Mouse (Mus musculus): ENCODE results near the gene Arfgap3. TPM values are rescaled to one million over a fixed set of nuclear protein-coding genes. Genes with fewer than 3 reads are reported as not detected.

Gene Arfgap3
- polyA plus RNA-seq, 1 experiment from 2014 or later = 38.4 TPM

DNA sequence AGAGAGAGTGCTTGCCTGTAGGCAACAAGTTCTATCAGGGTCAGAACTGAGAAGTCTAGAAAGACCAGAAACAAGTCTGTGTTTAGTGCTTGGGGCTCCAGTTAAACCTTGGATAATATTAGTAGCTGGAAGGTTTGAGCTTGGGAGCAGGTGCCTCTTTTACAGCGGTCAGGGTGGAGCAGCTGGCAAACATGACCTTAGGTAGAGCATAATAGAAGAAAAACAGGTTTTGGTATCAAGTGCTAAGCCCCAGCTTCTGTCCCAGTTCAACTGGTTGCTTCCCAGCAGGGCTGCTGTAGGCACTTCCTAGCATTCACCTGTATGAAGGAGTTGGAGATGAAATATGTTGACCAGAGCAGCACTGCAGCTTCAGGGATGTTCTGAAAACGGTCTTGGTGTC, 812 bp upstream of the Arfgap3 start:
- Histone ChIP-seq H3K4me3 (replicated peaks; ENCODE audit: low read length) (no peak overlapping the region), H3K9ac (no peak overlapping the region), H3K9me3 (ENCODE audit: control insufficient read depth, low read length) (no peaks in the 10 kb centered on the region), H3K27ac (no peak overlapping the region), H3K27me3 (ENCODE audit: control insufficient read depth, insufficient read depth, low read length) (no peaks in the 10 kb centered on the region), H3K4me1 (replicated peaks; ENCODE audit: control insufficient read depth, insufficient read depth, low read length) (peaks cover 15% of the 10 kb centered on the region), H3K4me2 (replicated peaks) (peak overlapping the region; percentile 97; the same call in 1 of the 2 replicates), H3K36me3 (replicated peaks; ENCODE audit: control insufficient read depth, insufficient read depth) (no peaks in the 10 kb centered on the region)
- WGBS = 55% methylated on average over 2 of the region's 2 CpGs
- ATAC-seq (ENCODE audit: low FRiP score) = no peak
- DNase-seq (ENCODE audit: low spot score) = no peak

DNA sequence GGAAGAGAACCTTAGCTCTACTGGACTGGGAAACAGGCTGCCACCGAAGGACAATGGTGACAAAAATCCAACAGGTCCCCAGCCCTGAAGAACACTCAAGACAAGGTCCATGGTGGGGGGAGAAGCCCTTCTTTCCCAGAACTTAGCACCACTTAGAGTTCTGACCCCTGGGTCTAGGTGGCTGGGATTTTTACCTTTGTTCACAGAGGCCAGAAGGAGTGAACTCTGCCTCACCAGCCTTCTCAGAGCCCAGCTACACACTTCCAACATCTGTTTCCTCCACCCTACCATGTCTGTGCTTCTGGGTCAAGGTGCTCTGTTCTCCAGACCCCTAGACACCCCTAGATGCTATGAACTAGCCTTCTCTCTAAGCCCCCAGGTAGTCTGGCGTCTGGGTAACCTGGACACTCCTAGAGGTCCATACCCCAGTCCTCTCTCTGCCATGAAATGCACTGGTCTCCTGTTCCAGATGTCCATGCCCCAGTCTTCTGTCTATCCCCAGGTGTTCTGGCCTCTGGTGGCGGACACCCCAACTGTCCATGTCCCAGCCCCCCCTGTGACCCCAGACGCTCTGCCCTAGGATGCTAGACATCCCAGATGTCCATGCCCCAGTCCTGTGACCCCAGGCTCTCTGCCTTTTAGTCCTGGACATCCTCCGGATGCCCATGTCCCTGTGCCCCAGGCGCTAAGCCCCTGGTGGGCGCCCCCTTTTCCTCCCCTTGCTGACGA, 658 bp downstream of the Arfgap3 start:
- ATAC-seq (ENCODE audit: low FRiP score) = 0 out of 2 replicates have a peak, but pooled peaks have one; percentile 10
- H3K4me2 ChIP-seq (replicated peaks) = peak overlapping the region; percentile 97
- H3K4me1 ChIP-seq (replicated peaks; ENCODE audit: control insufficient read depth, insufficient read depth, low read length) = peaks cover 15% of the 10 kb centered on the region
- DNase-seq (ENCODE audit: low spot score) = no peak
- peak overlapping the region; percentile 73; the same call in 1 of the 2 replicates for H3K27ac ChIP-seq
- H3K9me3 ChIP-seq (ENCODE audit: control insufficient read depth, low read length) = no peaks in the 10 kb centered on the region
- peak overlapping the region; percentile 83 for H3K4me3 ChIP-seq (replicated peaks; ENCODE audit: low read length)
- H3K27me3 ChIP-seq (ENCODE audit: control insufficient read depth, insufficient read depth, low read length) = no peaks in the 10 kb centered on the region
- H3K36me3 ChIP-seq (replicated peaks; ENCODE audit: control insufficient read depth, insufficient read depth) = no peaks in the 10 kb centered on the region
- peak overlapping the region; percentile 93 for H3K9ac ChIP-seq
- WGBS = 17% methylated on average over 8 of the region's 8 CpGs

DNA sequence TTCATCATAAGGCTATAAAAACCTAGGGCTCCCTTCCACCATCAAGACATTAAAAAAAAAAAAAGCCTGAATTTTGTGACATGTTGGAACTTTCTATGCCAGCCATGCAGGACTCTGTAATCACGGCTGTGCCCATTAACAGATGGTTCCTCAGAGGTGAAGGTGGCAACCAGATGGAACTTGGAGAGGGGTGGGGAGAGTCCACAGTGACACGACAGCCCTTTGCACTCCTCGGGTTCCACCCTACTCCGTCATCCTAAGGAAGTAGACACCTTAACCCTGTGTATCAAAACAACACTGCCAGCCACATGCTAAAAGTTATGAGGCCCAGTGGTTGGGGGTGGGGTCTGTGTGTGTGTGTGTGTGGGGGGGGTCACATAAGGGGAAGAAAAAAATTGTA, 1.3 kb downstream of the Arfgap3 start:
- no peaks in the 10 kb centered on the region for H3K27me3 ChIP-seq (ENCODE audit: control insufficient read depth, insufficient read depth, low read length)
- DNase-seq (ENCODE audit: low spot score) (no peak), ATAC-seq (ENCODE audit: low FRiP score) (no peak)
- peaks cover 15% of the 10 kb centered on the region for H3K4me1 ChIP-seq (replicated peaks; ENCODE audit: control insufficient read depth, insufficient read depth, low read length)
- no peaks in the 10 kb centered on the region for H3K9me3 ChIP-seq (ENCODE audit: control insufficient read depth, low read length)
- H3K4me3 ChIP-seq (replicated peaks; ENCODE audit: low read length) = peak overlapping the region; percentile 83
- H3K27ac ChIP-seq = no peak overlapping the region
- no peaks in the 10 kb centered on the region for H3K36me3 ChIP-seq (replicated peaks; ENCODE audit: control insufficient read depth, insufficient read depth)
- H3K4me2 ChIP-seq (replicated peaks) = peak overlapping the region; percentile 97
- 72% methylated on average over 4 of the region's 4 CpGs for WGBS
- H3K9ac ChIP-seq = 0 out of 2 replicates have a peak overlapping the region, but pooled peaks have one; percentile 93

DNA sequence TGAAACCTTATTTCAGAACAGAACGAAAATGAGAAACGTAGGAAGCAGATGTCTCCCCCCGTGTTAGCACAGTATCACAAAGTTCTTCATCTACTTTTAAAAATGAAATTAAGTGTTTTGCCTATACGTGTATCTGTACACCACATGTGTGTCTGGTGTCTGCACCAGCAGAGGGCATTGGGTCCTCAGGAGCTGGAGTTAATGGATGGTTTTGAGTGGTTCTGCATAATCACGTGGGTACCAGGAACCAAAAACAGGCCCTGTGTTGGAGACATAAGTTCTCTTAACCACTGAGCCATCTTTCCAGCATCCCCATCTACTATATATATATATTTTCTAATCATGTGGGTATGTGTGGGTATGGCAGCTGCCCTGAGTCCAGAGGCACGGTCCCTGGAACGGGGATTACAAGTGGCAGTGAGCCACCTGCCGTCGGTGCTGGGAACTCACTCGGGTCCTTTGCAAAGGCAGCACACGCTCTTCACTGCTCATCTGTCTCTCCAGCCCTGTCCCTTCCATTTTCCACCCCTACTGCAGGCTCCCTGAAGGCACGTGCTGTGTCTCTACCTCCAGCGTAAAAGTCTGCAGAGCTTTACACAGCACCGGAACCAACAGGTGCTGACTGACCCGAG, 4.0 kb downstream of the Arfgap3 start:
- ATAC-seq (ENCODE audit: low FRiP score) = no peak
- no peak overlapping the region for H3K4me2 ChIP-seq (replicated peaks)
- peaks cover 15% of the 10 kb centered on the region for H3K4me1 ChIP-seq (replicated peaks; ENCODE audit: control insufficient read depth, insufficient read depth, low read length)
- H3K4me3 ChIP-seq (replicated peaks; ENCODE audit: low read length) = no peak overlapping the region
- DNase-seq (ENCODE audit: low spot score) = no peak
- H3K9ac ChIP-seq = no peak overlapping the region
- H3K9me3 ChIP-seq (ENCODE audit: control insufficient read depth, low read length) = no peaks in the 10 kb centered on the region
- 93% methylated on average over 15 of the region's 15 CpGs for WGBS
- H3K27ac ChIP-seq = no peak overlapping the region
- peaks cover 18% of the 10 kb centered on the region; the same call in 1 of the 2 replicates for H3K36me3 ChIP-seq (replicated peaks; ENCODE audit: control insufficient read depth, insufficient read depth)
- no peaks in the 10 kb centered on the region for H3K27me3 ChIP-seq (ENCODE audit: control insufficient read depth, insufficient read depth, low read length)

DNA sequence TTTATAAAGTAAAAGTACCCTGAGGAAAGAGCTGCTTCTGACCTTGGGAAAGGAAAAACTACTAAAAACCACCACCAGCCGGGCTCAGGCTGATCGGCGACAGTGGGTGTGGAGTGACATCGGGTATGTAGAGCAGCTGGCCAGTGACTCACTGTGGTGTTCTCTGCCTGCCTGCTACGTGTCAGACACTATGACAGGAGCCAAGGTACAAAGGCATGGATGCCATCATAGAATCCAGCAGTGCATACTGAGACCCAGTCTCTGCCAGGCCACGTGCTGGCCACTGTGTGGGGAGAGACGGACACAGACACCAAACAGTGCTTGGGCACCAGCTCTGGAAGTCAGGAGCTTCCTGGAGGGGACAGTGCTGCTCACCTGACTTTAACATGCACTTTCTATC, 5.1 kb downstream of the Arfgap3 start:
- H3K27me3 ChIP-seq (ENCODE audit: control insufficient read depth, insufficient read depth, low read length) = no peaks in the 10 kb centered on the region
- no peak overlapping the region for H3K27ac ChIP-seq
- no peak for ATAC-seq (ENCODE audit: low FRiP score)
- peaks cover 27% of the 10 kb centered on the region; the same call in 1 of the 2 replicates for H3K36me3 ChIP-seq (replicated peaks; ENCODE audit: control insufficient read depth, insufficient read depth)
- WGBS = 73% methylated on average over 7 of the region's 7 CpGs
- no peak overlapping the region for H3K4me3 ChIP-seq (replicated peaks; ENCODE audit: low read length)
- DNase-seq (ENCODE audit: low spot score) = no peak
- H3K4me2 ChIP-seq (replicated peaks) = no peak overlapping the region
- no peaks in the 10 kb centered on the region for H3K9me3 ChIP-seq (ENCODE audit: control insufficient read depth, low read length)
- H3K9ac ChIP-seq = no peak overlapping the region
- peaks cover 15% of the 10 kb centered on the region for H3K4me1 ChIP-seq (replicated peaks; ENCODE audit: control insufficient read depth, insufficient read depth, low read length)

DNA sequence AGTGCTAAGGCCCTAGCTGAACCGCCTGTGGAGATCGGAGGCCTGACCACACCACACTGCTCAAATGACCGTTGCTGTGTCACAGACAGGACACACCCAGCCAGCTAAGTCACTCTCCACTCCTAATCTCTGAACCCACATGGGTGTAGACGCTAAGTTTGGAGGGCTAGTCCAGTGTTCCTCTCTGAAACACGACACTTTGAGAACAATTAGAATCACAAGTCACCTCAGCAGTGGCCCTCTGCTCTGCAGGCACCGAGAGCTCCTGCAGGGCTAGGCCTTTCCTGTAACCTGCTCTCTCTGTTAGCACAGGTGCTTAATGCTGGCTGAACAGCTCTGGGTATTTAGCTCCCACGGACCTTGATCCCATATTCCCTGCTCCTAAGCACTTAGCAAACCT, 5.9 kb downstream of the Arfgap3 start:
- DNase-seq (ENCODE audit: low spot score) (no peak), ATAC-seq (ENCODE audit: low FRiP score) (no peak)
- H3K9me3 ChIP-seq (ENCODE audit: control insufficient read depth, low read length) = no peaks in the 10 kb centered on the region
- H3K9ac ChIP-seq = no peak overlapping the region
- no peaks in the 10 kb centered on the region for H3K27me3 ChIP-seq (ENCODE audit: control insufficient read depth, insufficient read depth, low read length)
- no peak overlapping the region for H3K27ac ChIP-seq
- H3K36me3 ChIP-seq (replicated peaks; ENCODE audit: control insufficient read depth, insufficient read depth) = peaks cover 27% of the 10 kb centered on the region; the same call in 1 of the 2 replicates
- no peak overlapping the region for H3K4me2 ChIP-seq (replicated peaks)
- WGBS = 43% methylated on average over 7 of the region's 7 CpGs
- H3K4me3 ChIP-seq (replicated peaks; ENCODE audit: low read length) = no peak overlapping the region
- peaks cover 10% of the 10 kb centered on the region for H3K4me1 ChIP-seq (replicated peaks; ENCODE audit: control insufficient read depth, insufficient read depth, low read length)

DNA sequence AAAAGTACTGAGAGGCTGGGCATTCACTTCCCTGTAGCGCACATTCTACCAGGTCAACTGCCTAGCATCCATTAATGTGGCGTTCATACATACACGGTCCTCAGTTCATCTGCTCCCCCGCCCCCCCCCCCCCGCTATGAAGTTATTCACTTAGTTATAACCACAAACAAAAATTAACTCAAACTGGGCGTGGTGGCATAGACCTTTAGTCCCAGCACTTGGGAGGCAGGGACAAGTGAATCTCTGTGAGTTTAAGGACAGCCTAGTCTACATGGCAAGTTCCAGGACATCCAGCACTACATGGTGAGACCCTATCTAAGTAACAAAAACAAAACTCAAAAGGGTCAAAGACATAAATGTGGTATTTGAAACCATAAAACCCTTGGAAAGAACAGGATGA, 11.1 kb downstream of the Arfgap3 start:
- no peaks in the 10 kb centered on the region for H3K9me3 ChIP-seq (ENCODE audit: control insufficient read depth, low read length)
- peaks cover 72% of the 10 kb centered on the region for H3K36me3 ChIP-seq (replicated peaks; ENCODE audit: control insufficient read depth, insufficient read depth)
- DNase-seq (ENCODE audit: low spot score) (no peak), ATAC-seq (ENCODE audit: low FRiP score) (no peak)
- 84% methylated on average over 6 of the region's 6 CpGs for WGBS
- no peak overlapping the region for H3K4me3 ChIP-seq (replicated peaks; ENCODE audit: low read length)
- no peak overlapping the region for H3K9ac ChIP-seq
- no peak overlapping the region for H3K4me2 ChIP-seq (replicated peaks)
- no peaks in the 10 kb centered on the region for H3K27me3 ChIP-seq (ENCODE audit: control insufficient read depth, insufficient read depth, low read length)
- H3K27ac ChIP-seq = no peak overlapping the region
- no peaks in the 10 kb centered on the region for H3K4me1 ChIP-seq (replicated peaks; ENCODE audit: control insufficient read depth, insufficient read depth, low read length)

DNA sequence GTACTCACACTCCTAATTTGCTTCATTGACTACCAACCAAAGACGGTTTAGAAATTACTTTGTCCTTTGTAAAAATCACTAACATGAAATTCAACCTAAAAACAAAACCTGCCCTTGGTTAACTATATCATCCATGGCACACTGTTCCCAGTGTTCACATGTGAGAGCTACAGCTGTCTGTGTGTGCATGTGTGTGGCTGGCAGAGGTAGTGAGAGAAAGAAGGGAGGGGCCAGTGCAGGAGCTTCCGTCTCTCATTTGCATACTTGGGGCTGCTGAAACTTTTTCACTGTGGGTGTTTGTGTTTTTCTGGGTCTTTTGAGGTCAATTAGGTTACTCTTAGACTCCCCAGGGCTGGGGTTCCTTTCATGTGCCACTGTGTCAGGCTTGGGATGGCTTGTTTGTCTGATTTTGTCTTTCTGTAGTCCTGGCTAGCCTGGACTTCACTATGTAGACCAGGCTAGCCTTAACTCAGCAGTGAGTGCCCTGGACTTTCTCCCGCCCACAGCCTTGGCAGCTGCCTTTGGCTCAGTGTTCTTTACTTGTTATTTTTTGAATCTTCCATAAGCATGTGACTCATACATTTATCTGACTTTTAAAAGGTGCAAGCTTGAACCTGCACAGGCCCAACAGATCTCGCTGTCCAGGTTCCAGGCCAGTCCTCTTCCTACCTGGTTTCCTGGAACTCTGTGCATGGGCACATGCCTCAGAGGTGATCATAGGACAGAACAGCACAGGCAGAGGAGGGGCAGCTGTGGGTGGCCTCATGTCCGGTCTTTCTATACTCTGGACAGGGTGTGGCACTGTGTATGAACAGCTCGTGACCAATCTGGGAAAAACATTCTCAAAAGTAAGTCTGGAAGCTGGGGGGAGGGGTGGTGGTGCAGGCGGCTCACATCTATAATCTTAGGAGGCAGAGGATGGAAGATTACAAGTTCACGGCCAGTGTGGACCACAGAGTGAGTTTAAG, 11.9 kb downstream of the Arfgap3 start:
- Histone ChIP-seq H3K27ac (no peak overlapping the region), H3K9me3 (ENCODE audit: control insufficient read depth, low read length) (no peaks in the 10 kb centered on the region), H3K4me2 (replicated peaks) (no peak overlapping the region), H3K9ac (no peak overlapping the region), H3K4me1 (replicated peaks; ENCODE audit: control insufficient read depth, insufficient read depth, low read length) (no peaks in the 10 kb centered on the region), H3K36me3 (replicated peaks; ENCODE audit: control insufficient read depth, insufficient read depth) (peaks cover 79% of the 10 kb centered on the region), H3K27me3 (ENCODE audit: control insufficient read depth, insufficient read depth, low read length) (no peaks in the 10 kb centered on the region), H3K4me3 (replicated peaks; ENCODE audit: low read length) (no peak overlapping the region)
- DNase-seq (ENCODE audit: low spot score) (no peak), ATAC-seq (ENCODE audit: low FRiP score) (no peak)
- 88% methylated on average over 8 of the region's 8 CpGs for whole genome bisulfite sequencing

DNA sequence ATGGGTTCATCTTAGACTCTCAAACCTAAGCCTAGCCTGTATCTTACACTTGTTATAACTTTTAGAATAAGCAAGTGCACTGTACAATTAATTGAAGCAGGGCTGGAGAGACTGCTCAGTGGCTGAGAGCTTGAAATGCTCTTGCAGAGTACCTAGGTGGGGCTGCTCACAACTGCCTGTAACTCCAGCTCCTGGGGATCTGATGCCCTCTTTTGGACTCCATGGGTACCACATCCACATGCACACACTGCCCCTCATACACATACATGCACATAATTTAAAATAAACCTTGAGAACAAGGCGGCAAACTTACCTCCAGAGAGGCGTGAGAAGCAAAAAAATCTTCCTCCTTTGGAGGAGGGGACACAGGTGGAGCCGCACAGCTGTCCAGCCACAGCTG, 17.7 kb downstream of the Arfgap3 start:
- H3K36me3 ChIP-seq (replicated peaks; ENCODE audit: control insufficient read depth, insufficient read depth) = peaks cover 95% of the 10 kb centered on the region
- no peak overlapping the region for H3K9ac ChIP-seq
- H3K27me3 ChIP-seq (ENCODE audit: control insufficient read depth, insufficient read depth, low read length) = no peaks in the 10 kb centered on the region
- H3K27ac ChIP-seq = no peak overlapping the region
- 72% methylated on average over 3 of the region's 3 CpGs for WGBS
- H3K4me1 ChIP-seq (replicated peaks; ENCODE audit: control insufficient read depth, insufficient read depth, low read length) = no peaks in the 10 kb centered on the region
- no peaks in the 10 kb centered on the region for H3K9me3 ChIP-seq (ENCODE audit: control insufficient read depth, low read length)
- no peak overlapping the region for H3K4me3 ChIP-seq (replicated peaks; ENCODE audit: low read length)
- DNase-seq (ENCODE audit: low spot score) (no peak), ATAC-seq (ENCODE audit: low FRiP score) (no peak)
- H3K4me2 ChIP-seq (replicated peaks) = no peak overlapping the region

Data from hindbrain, embryonic 14.5 days (tissue).